Mouse (Mus musculus): Measurements from ENCODE around the gene Csnk2b. TPM values are rescaled to one million over a fixed set of nuclear protein-coding genes. Genes with fewer than 3 reads are reported as not detected.

The Csnk2b gene
- polyA plus RNA-seq (2017; shearing (Covaris generic)): 100 to 1,000 TPM; 238 to 275 TPM

GRCm38 (mm10) chr17:35121871-35122303, at the start of gene Csnk2b:
Gene Csnk2b (minus strand): TSS chr17:35122053.

GRCm38 (mm10) chr17:35164568-35165450, 43.0 kb upstream of the Csnk2b start, which contains the start of gene Prrc2a:
Gene Prrc2a (minus strand): TSS chr17:35164897.

GRCm38 (mm10) chr17:35134801-35135590, 13.1 kb upstream of the Csnk2b start, which contains the start of gene Bag6:
Gene Bag6 (plus strand): TSS chr17:35135178.

GRCm38 (mm10) chr17:35131500-35132173, 9.8 kb upstream of the Csnk2b start, which contains the start of gene Apom:
Gene Apom (minus strand): TSS chr17:35132050.

GRCm38 (mm10) chr17:35126206-35126611, 4.4 kb upstream of the Csnk2b start, which contains the start of gene D17H6S53E:
Gene D17H6S53E (plus strand): TSS chr17:35126373.

GRCm38 (mm10) chr17:35121143-35121799, 582 bp downstream of the Csnk2b start, which contains the start of gene Gpank1:
Gene Gpank1 (plus strand): TSS chr17:35121455.

GRCm38 (mm10) chr17:35115046-35116019, 6.5 kb downstream of the Csnk2b start, which contains the start of gene Ly6g5b:
Gene Ly6g5b (minus strand): TSS chr17:35115428.

GRCm38 (mm10) chr17:35108097-35108496, 13.8 kb downstream of the Csnk2b start, which contains the start of gene Ly6g5c:
Gene Ly6g5c (plus strand): TSS chr17:35108279.

GRCm38 (mm10) chr17:35088825-35089644, 32.8 kb downstream of the Csnk2b start, which contains the start of gene Abhd16a:
Gene Abhd16a (plus strand): TSS chr17:35089263.

GRCm38 (mm10) chr17:35085208-35085865, 36.5 kb downstream of the Csnk2b start, which contains the start of gene Ly6g6f:
Gene Ly6g6f (minus strand): TSS chr17:35085610.

GRCm38 (mm10) chr17:35077786-35078233, 44.0 kb downstream of the Csnk2b start, which contains the start of gene Ly6g6d:
Gene Ly6g6d (minus strand): TSS chr17:35078065.

GRCm38 (mm10) chr17:35076507-35077176, 45.2 kb downstream of the Csnk2b start, which contains the start of gene Ly6g6e:
Gene Ly6g6e (plus strand): TSS chr17:35076902.

Other genes starting within 250 kb of the Csnk2b start
- under 1 TPM; 0.27 to 0.39 TPM for gene Zbtb12, start 242.6 kb downstream of the Csnk2b start, polyA plus RNA-seq (2017; shearing (Covaris generic))
- gene Gm20547, start 240.0 kb downstream of the Csnk2b start, polyA plus RNA-seq (2017; shearing (Covaris generic)): not detected
- gene C2, start 223.8 kb downstream of the Csnk2b start, polyA plus RNA-seq (2017; shearing (Covaris generic)): 1 to 10 TPM; 1.6 to 3.3 TPM
- 10 to 100 TPM; 65.4 to 83.5 TPM for gene Ehmt2, start 223.6 kb downstream of the Csnk2b start, polyA plus RNA-seq (2017; shearing (Covaris generic))
- gene Slc44a4, start 207.6 kb downstream of the Csnk2b start, polyA plus RNA-seq (2017; shearing (Covaris generic)): under 1 TPM in 1 of 2 experiments, not detected in 1; 0.21 TPM
- 10 to 100 TPM; 78.7 to 95.7 TPM for gene Neu1, start 190.8 kb downstream of the Csnk2b start, polyA plus RNA-seq (2017; shearing (Covaris generic))
- gene Hspa1b, start 162.8 kb downstream of the Csnk2b start, polyA plus RNA-seq (2017; shearing (Covaris generic)): 100 to 1,000 TPM; 378 to 903 TPM
- 10 to 100 TPM; 13.3 to 18.6 TPM for gene Gm20481, start 152.1 kb downstream of the Csnk2b start, polyA plus RNA-seq (2017; shearing (Covaris generic))
- gene Hspa1a, start 149.9 kb downstream of the Csnk2b start, polyA plus RNA-seq (2017; shearing (Covaris generic)): 100 to 1,000 TPM in 1 of 2 experiments, 10 to 100 TPM in 1; 84.0 to 191 TPM
- under 1 TPM; 0.10 to 0.73 TPM for gene Hspa1l, start 149.3 kb downstream of the Csnk2b start, polyA plus RNA-seq (2017; shearing (Covaris generic))
- gene Lsm2, start 140.2 kb downstream of the Csnk2b start, polyA plus RNA-seq (2017; shearing (Covaris generic)): 100 to 1,000 TPM in 1 of 2 experiments, 10 to 100 TPM in 1; 80.1 to 110 TPM
- 100 to 1,000 TPM; 201 to 211 TPM for gene Vars, start 121.1 kb downstream of the Csnk2b start, polyA plus RNA-seq (2017; shearing (Covaris generic))
- gene Vwa7, start 105.5 kb downstream of the Csnk2b start, polyA plus RNA-seq (2017; shearing (Covaris generic)): under 1 TPM; 0.07 to 0.34 TPM
- gene Sapcd1, start 94.0 kb downstream of the Csnk2b start, polyA plus RNA-seq (2017; shearing (Covaris generic)): 1 to 10 TPM; 1.5 to 2.5 TPM
- gene Msh5, start 75.3 kb downstream of the Csnk2b start, polyA plus RNA-seq (2017; shearing (Covaris generic)): 1 to 10 TPM; 2.9 to 3.2 TPM
- 100 to 1,000 TPM; 533 to 549 TPM for gene Clic1, start 72.1 kb downstream of the Csnk2b start, polyA plus RNA-seq (2017; shearing (Covaris generic))
- gene Ddah2, start 63.0 kb downstream of the Csnk2b start, polyA plus RNA-seq (2017; shearing (Covaris generic)): 1 to 10 TPM in 1 of 2 experiments, under 1 TPM in 1; 0.98 to 2.2 TPM
- 1 to 10 TPM in 1 of 2 experiments, not detected in 1; 2.0 TPM for gene Ly6g6c, start 56.7 kb downstream of the Csnk2b start, polyA plus RNA-seq (2017; shearing (Covaris generic))
- gene Mpig6b, start 55.9 kb downstream of the Csnk2b start, polyA plus RNA-seq (2017; shearing (Covaris generic)): under 1 TPM; 0.11 to 0.16 TPM
- not detected for gene Ly6g6e, start 45.2 kb downstream of the Csnk2b start, polyA plus RNA-seq (2017; shearing (Covaris generic))
- under 1 TPM in 1 of 2 experiments, not detected in 1; 0.60 TPM for gene Ly6g6d, start 44.0 kb downstream of the Csnk2b start, polyA plus RNA-seq (2017; shearing (Covaris generic))
- gene Ly6g6f, start 36.4 kb downstream of the Csnk2b start, polyA plus RNA-seq (2017; shearing (Covaris generic)): not detected
- gene Abhd16a, start 32.8 kb downstream of the Csnk2b start, polyA plus RNA-seq (2017; shearing (Covaris generic)): 10 to 100 TPM; 73.9 to 82.7 TPM
- gene Ly6g5c, start 13.8 kb downstream of the Csnk2b start, polyA plus RNA-seq (2017; shearing (Covaris generic)): not detected
- gene Ly6g5b, start 6.6 kb downstream of the Csnk2b start, polyA plus RNA-seq (2017; shearing (Covaris generic)): 1 to 10 TPM in 1 of 2 experiments, under 1 TPM in 1; 0.90 to 3.6 TPM
- gene Gpank1, start 598 bp downstream of the Csnk2b start, polyA plus RNA-seq (2017; shearing (Covaris generic)): 10 to 100 TPM; 54.2 to 60.6 TPM
- gene D17H6S53E, start 4.3 kb upstream of the Csnk2b start, polyA plus RNA-seq (2017; shearing (Covaris generic)): 1 to 10 TPM; 1.9 to 3.0 TPM
- gene Apom, start 10.0 kb upstream of the Csnk2b start, polyA plus RNA-seq (2017; shearing (Covaris generic)): 1 to 10 TPM in 1 of 2 experiments, not detected in 1; 2.6 TPM
- gene Bag6, start 13.1 kb upstream of the Csnk2b start, polyA plus RNA-seq (2017; shearing (Covaris generic)): 10 to 100 TPM; 50.0 to 63.9 TPM
- 10 to 100 TPM; 24.6 to 25.6 TPM for gene Prrc2a, start 42.8 kb upstream of the Csnk2b start, polyA plus RNA-seq (2017; shearing (Covaris generic))
- gene Aif1, start 54.0 kb upstream of the Csnk2b start, polyA plus RNA-seq (2017; shearing (Covaris generic)): 1 to 10 TPM; 1.9 to 8.1 TPM
- gene Lst1, start 66.4 kb upstream of the Csnk2b start, polyA plus RNA-seq (2017; shearing (Covaris generic)): 1 to 10 TPM; 5.7 to 8.4 TPM
- 1,000 to 10,000 TPM; 1,692 to 1,979 TPM for gene Ltb, start 72.4 kb upstream of the Csnk2b start, polyA plus RNA-seq (2017; shearing (Covaris generic))
- gene Tnf, start 80.0 kb upstream of the Csnk2b start, polyA plus RNA-seq (2017; shearing (Covaris generic)): 10 to 100 TPM; 34.2 to 54.8 TPM
- gene Lta, start 83.3 kb upstream of the Csnk2b start, polyA plus RNA-seq (2017; shearing (Covaris generic)): 100 to 1,000 TPM in 1 of 2 experiments, 10 to 100 TPM in 1; 56.6 to 152 TPM
- gene Gm16181, start 98.8 kb upstream of the Csnk2b start, polyA plus RNA-seq (2017; shearing (Covaris generic)): not detected
- 1 to 10 TPM; 4.5 to 5.5 TPM for gene Atp6v1g2, start 111.6 kb upstream of the Csnk2b start, polyA plus RNA-seq (2017; shearing (Covaris generic))
- 10 to 100 TPM; 15.6 to 29.3 TPM for gene Nfkbil1, start 113.7 kb upstream of the Csnk2b start, polyA plus RNA-seq (2017; shearing (Covaris generic))
- 100 to 1,000 TPM; 211 to 230 TPM for gene Ddx39b, start 119.7 kb upstream of the Csnk2b start, polyA plus RNA-seq (2017; shearing (Covaris generic))
- gene H2-D1, start 140.7 kb upstream of the Csnk2b start, polyA plus RNA-seq (2017; shearing (Covaris generic)): 1,000 to 10,000 TPM; 5,968 to 6,679 TPM
- 1 to 10 TPM in 1 of 2 experiments, under 1 TPM in 1; 0.48 to 1.8 TPM for gene H2-Q1, start 198.4 kb upstream of the Csnk2b start, polyA plus RNA-seq (2017; shearing (Covaris generic))
- gene H2-Q2, start 220.2 kb upstream of the Csnk2b start, polyA plus RNA-seq (2017; shearing (Covaris generic)): 10 to 100 TPM; 15.6 to 19.4 TPM

Data from inflammation-experienced regulatory T-cells (primary cell).